Comparison of ENCODE assay signal across 19 mouse cellular contexts in the genomic region with DNA sequence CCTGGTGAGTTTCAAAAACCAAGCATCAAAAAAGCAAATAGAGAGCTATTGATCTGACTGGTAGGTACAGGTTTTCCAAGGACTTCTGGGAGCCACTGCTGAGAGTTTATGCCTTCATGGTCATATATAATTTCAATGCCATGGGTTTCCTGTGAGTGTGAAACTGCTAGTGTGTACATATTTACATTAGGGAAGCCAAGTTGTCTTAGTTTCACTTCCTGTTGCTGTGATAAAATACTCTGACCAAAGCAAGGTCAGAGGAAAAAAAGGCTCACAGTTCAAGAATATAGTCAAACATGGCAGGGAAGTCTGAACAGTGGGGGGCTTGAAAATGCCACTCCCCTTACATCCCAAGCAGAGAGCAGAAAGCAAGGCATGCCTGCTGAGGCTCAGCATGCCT. TPM values are rescaled to one million over a fixed set of nuclear protein-coding genes. Genes with fewer than 3 reads are reported as not detected.
DNase-seq lines count a peak whose midpoint lies in the region; ATAC-seq and TF ChIP-seq lines count a peak whose summit lies in the region.
"Had no signal": no experiment of that assay in that cellular context is flagged by ENCODE, and none has a peak within 500 bp of the region (broad histone marks: within the 10 kb centered on the region; RNA-seq: fewer than 3 reads in every experiment).

No protein-coding gene starts in this region.

- no peak overlapping the region for H3K9ac ChIP-seq in intestine, embryonic 16.5 days (ENCODE audit: low read depth, low read length)
- H3K9ac ChIP-seq in stomach, postnatal 0 days (ENCODE audit: low read length), result no peak overlapping the region
- H3K9ac ChIP-seq: hindbrain, embryonic 15.5 days; limb, embryonic 15.5 days; neural tube, embryonic 12.5 days had no signal

- no peak overlapping the region for H3K4me3 ChIP-seq in intestine, embryonic 16.5 days (ENCODE audit: low read length)
- no peak overlapping the region for H3K4me3 ChIP-seq in stomach, postnatal 0 days (ENCODE audit: low read depth, low read length)
- no peak overlapping the region for H3K4me3 ChIP-seq in midbrain, embryonic 10.5 days
- H3K4me3 ChIP-seq: hindbrain, embryonic 15.5 days; limb, embryonic 15.5 days; neural tube, embryonic 12.5 days had no signal

- DNase-seq in spleen, postnatal 36 days (ENCODE audit: low spot score in 2 of 2), result peak; percentile 6 to 21
- DNase-seq in spleen, postnatal 4 days (ENCODE audit: low spot score in 2 of 2), result no peak
- no peak for DNase-seq in stomach, postnatal 0 days (ENCODE audit: low spot score)
- no peak for DNase-seq in right cerebral cortex, adult 18-20 months
- no peak for DNase-seq in midbrain, embryonic 10.5 days (ENCODE audit: low spot score)
- no peak for DNase-seq in retina, postnatal 1 day
- DNase-seq: cerebellum, postnatal 14 days; gastrocnemius, postnatal 36 days; kidney, adult 2 months; kidney, postnatal 36 days had no signal

- H3K4me1 ChIP-seq in intestine, embryonic 16.5 days (ENCODE audit: control insufficient read depth, insufficient read depth, low read length), result peaks cover 11% of the 10 kb centered on the region
- no peaks in the 10 kb centered on the region for H3K4me1 ChIP-seq in stomach, postnatal 0 days (replicated peaks; ENCODE audit: control insufficient read depth, insufficient read depth)
- peaks cover 22% of the 10 kb centered on the region for H3K4me1 ChIP-seq in midbrain, embryonic 10.5 days

- ATAC-seq in intestine, embryonic 16.5 days, result peak; percentile 17
- ATAC-seq in megakaryocyte progenitor cell, adult 5-6 weeks (replicated peaks; ENCODE audit: poor library complexity), result peak; percentile 78
- ATAC-seq in stomach, postnatal 0 days (ENCODE audit: low FRiP score, low TSS enrichment), result peak; percentile 46; the same call in 1 of the 2 replicates
- ATAC-seq: CD4-positive, CD25-positive, alpha-beta regulatory T cell, adult 4 months; forebrain, embryonic 14.5 days had no signal

- no peaks in the 10 kb centered on the region for H3K27me3 ChIP-seq in intestine, embryonic 16.5 days (replicated peaks; ENCODE audit: control insufficient read depth, insufficient read depth, low read length)
- no peaks in the 10 kb centered on the region for H3K27me3 ChIP-seq in stomach, postnatal 0 days (ENCODE audit: control insufficient read depth, insufficient read depth, low read length)
- H3K27me3 ChIP-seq in midbrain, embryonic 10.5 days (ENCODE audit: low read depth, poor library complexity, severe bottlenecking), result peaks cover 19% of the 10 kb centered on the region; the same call in 1 of the 2 replicates
- H3K27me3 ChIP-seq: hindbrain, embryonic 15.5 days; limb, embryonic 15.5 days; neural tube, embryonic 12.5 days had no signal

- no peak for TF ChIP-seq EP300 in stomach, postnatal 0 days (optimal IDR thresholded peaks at IDR 0.05)

- peak overlapping the region; percentile 70 for H3K27ac ChIP-seq in intestine, embryonic 16.5 days (ENCODE audit: low read length)
- peak overlapping the region; percentile 74 for H3K27ac ChIP-seq in stomach, postnatal 0 days (replicated peaks)
- no peak overlapping the region for H3K27ac ChIP-seq in midbrain, embryonic 10.5 days (replicated peaks)
- H3K27ac ChIP-seq: hindbrain, embryonic 15.5 days; limb, embryonic 15.5 days; neural tube, embryonic 12.5 days had no signal

- H3K4me2 ChIP-seq in intestine, embryonic 16.5 days (ENCODE audit: low read depth, low read length), result no peak overlapping the region
- H3K4me2 ChIP-seq in stomach, postnatal 0 days (replicated peaks; ENCODE audit: low read depth), result no peak overlapping the region
- H3K4me2 ChIP-seq: heart, embryonic 11.5 days; hindbrain, embryonic 15.5 days; limb, embryonic 15.5 days; neural tube, embryonic 12.5 days had no signal

- no peaks in the 10 kb centered on the region for H3K9me3 ChIP-seq in intestine, embryonic 16.5 days (ENCODE audit: control insufficient read depth, low read length)
- no peaks in the 10 kb centered on the region for H3K9me3 ChIP-seq in stomach, postnatal 0 days (ENCODE audit: control insufficient read depth, low read length)
- no peaks in the 10 kb centered on the region for H3K9me3 ChIP-seq in midbrain, embryonic 10.5 days (replicated peaks)
- H3K9me3 ChIP-seq: hindbrain, embryonic 15.5 days; limb, embryonic 15.5 days; neural tube, embryonic 12.5 days had no signal

- no peaks in the 10 kb centered on the region for H3K36me3 ChIP-seq in intestine, embryonic 16.5 days (ENCODE audit: control insufficient read depth, insufficient read depth, low read length)
- no peaks in the 10 kb centered on the region for H3K36me3 ChIP-seq in stomach, postnatal 0 days (ENCODE audit: control insufficient read depth, insufficient read depth, low read length)
- H3K36me3 ChIP-seq in midbrain, embryonic 10.5 days, result no peaks in the 10 kb centered on the region
- H3K36me3 ChIP-seq: hindbrain, embryonic 15.5 days; limb, embryonic 15.5 days; neural tube, embryonic 12.5 days had no signal

- TF ChIP-seq CTCF in stomach, postnatal 0 days (IDR thresholded peaks at IDR 0.05; ENCODE audit: low read depth), result no peak

RNA-seq across cellular contexts. Expression of a gene that starts 33.8 kb away (rescaled TPM):
- polyA plus RNA-seq in intestine, embryonic 16.5 days (2015; fragmentation: Nextera tagmentation; extraction: Ambion mirVana), result 51.4 and 61.1 TPM in 2 replicates
- 1.6 and 1.9 TPM in 2 replicates for total RNA-seq in megakaryocyte progenitor cell, adult 5-6 weeks (2015)
- total RNA-seq in megakaryocyte progenitor cell, adult 5-6 weeks (2017), result 2.7 and 7.5 TPM in 2 replicates
- 56.4 and 62.1 TPM in 2 replicates for polyA plus RNA-seq in stomach, postnatal 0 days (2015; fragmentation: Nextera tagmentation; extraction: Ambion mirVana)
- 59.9 and 75.6 TPM in 2 replicates for polyA plus RNA-seq in midbrain, embryonic 10.5 days (2016; fragmentation: Nextera tagmentation; extraction: Ambion mirVana)
- total RNA-seq: MEL had no signal

Comparison
In these comparisons a context has a peak if more than half of its experiments do, and no peak if none do; other contexts are left out.
1. DNase-seq: peak in spleen, postnatal 36 days (2 of 2); none in spleen, postnatal 4 days (0 of 2), stomach, postnatal 0 days (single experiment), right cerebral cortex, adult 18-20 months (single experiment), midbrain, embryonic 10.5 days (single experiment) and retina, postnatal 1 day (single experiment).
2. ATAC-seq: peak in every context shown above with its lines; median percentile 78 in megakaryocyte progenitor cell, adult 5-6 weeks; 46 in stomach, postnatal 0 days; 17 in intestine, embryonic 16.5 days.